Mouse (Mus musculus) C2C12 (cell line): ENCODE data around the gene Aip.

ENCODE experiments used
- CTCF ChIP-seq: IDR thresholded peaks from one replicate; pipeline ENCODE4 v1.5.1; 2011; ENCODE audit not compliant: control insufficient read depth, insufficient read depth, insufficient read length
- FOSL1 ChIP-seq: IDR thresholded peaks from one replicate; pipeline ENCODE4 v1.8.0; 2011; ENCODE audit warnings: mild to moderate bottlenecking, low read length; ENCODE audit not compliant: poor library complexity, insufficient read depth, severe bottlenecking
- MAX ChIP-seq: IDR thresholded peaks from one replicate; pipeline ENCODE4 v1.6.1; 2011; ENCODE audit warnings: mild to moderate bottlenecking, control low read depth
- MYOD1 ChIP-seq: IDR thresholded peaks from one replicate; pipeline ENCODE4 v1.6.1; 2011; ENCODE audit warnings: low read depth; ENCODE audit not compliant: control insufficient read depth, insufficient read length
- USF1 ChIP-seq: IDR thresholded peaks from one replicate; pipeline ENCODE4 v1.6.1; 2011; ENCODE audit warnings: low read depth, mild to moderate bottlenecking, control low read depth, moderate library complexity

DNA sequence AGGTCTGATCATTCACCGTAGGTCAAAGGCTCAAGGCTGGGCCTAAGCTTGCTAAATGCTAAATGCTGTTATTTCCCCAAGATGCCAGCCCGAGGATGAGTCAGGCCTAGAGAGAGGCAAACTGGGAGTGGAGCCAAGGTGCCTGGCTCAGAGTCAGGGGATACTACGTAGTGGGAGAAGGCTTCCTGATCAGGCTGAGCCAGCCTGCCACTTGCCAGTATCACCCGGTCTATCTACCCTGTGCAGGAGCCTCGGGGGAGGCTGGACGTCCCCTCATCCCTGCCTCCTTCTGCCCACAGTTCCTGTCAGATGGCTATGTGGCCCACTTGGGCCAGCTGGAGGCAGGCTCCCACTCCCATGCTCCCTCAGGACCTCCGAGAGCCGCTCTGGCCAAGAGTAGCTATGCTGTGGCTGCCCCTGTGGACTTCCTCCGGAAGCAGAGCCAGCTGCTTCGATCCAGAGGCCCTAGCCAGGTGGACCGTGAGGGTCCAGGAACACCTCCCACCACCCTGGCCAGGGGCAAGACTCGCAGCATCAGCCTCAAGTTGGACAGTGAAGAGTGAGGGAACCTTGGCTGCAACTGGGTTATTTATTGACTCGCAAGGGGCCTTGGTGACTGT, 12.4 kb downstream of the Aip start:
- TF ChIP-seq CTCF: no peak
- TF ChIP-seq MAX: no peak
- TF ChIP-seq USF1: no peak
- peak; percentile 18 for TF ChIP-seq FOSL1
- no peak for TF ChIP-seq MYOD1
